Mouse (Mus musculus) stomach, postnatal 0 days (tissue): ENCODE results near the gene Tmem39b. TPM values are rescaled to one million over a fixed set of nuclear protein-coding genes. Genes with fewer than 3 reads are reported as not detected.
"Not testable (repeated sequence)": the region's sequence is repeated elsewhere in the genome, so short reads cannot be mapped to it uniquely, and the experiment has no call there.

Experiments used
- ATAC-seq: fragments of 200-750 bp; cut with Nextera tagmentation; 2 replicates; pipeline ENCODE4 v1.8.0; 2017; ENCODE audit not compliant: low FRiP score, low TSS enrichment
- DNase-seq: peaks from one replicate; pipeline ENCODE4 v3.0.0-alpha.2; 2016; ENCODE audit warnings: low spot score
- H3K27ac ChIP-seq: fragments of 300-500 bp; sonication (generic); replicated peaks from 2 replicates; pipeline ENCODE4 v1.5.1; 2014; ENCODE audit warnings: mild to moderate bottlenecking, control low read depth
- H3K27me3 ChIP-seq: fragments of 300-500 bp; sonication (generic); 2 replicates; pipeline ENCODE4 v1.6.1; 2014; ENCODE audit warnings: low read length; ENCODE audit not compliant: control insufficient read depth, insufficient read depth
- H3K36me3 ChIP-seq: fragments of 300-500 bp; sonication (generic); 2 replicates; pipeline ENCODE4 v1.6.1; 2014; ENCODE audit warnings: low read length, mixed read lengths; ENCODE audit not compliant: control insufficient read depth, insufficient read depth
- H3K4me1 ChIP-seq: fragments of 300-500 bp; sonication (generic); replicated peaks from 2 replicates; pipeline ENCODE4 v1.6.1; 2014; ENCODE audit warnings: antibody characterized with exemption; ENCODE audit not compliant: control insufficient read depth, insufficient read depth
- H3K4me2 ChIP-seq: fragments of 300-500 bp; sonication (generic); replicated peaks from 2 replicates; pipeline ENCODE4 v1.6.1; 2014; ENCODE audit warnings: low read depth, mild to moderate bottlenecking, control low read depth, moderate library complexity
- H3K4me3 ChIP-seq: fragments of 300-500 bp; sonication (generic); 2 replicates; pipeline ENCODE4 v1.5.1; 2014; ENCODE audit warnings: low read depth, low read length, control low read depth
- H3K9ac ChIP-seq: fragments of 300-500 bp; sonication (generic); 2 replicates; pipeline ENCODE4 v1.6.1; 2014; ENCODE audit warnings: mild to moderate bottlenecking, low read length, control low read depth, mixed read lengths
- H3K9me3 ChIP-seq: fragments of 300-500 bp; sonication (generic); 2 replicates; pipeline ENCODE4 v1.6.1; 2016; ENCODE audit warnings: low read length; ENCODE audit not compliant: control insufficient read depth
- CTCF ChIP-seq: IDR thresholded peaks from 2 replicates; pipeline ENCODE4 v1.5.1; 2016; ENCODE audit warnings: antibody characterized with exemption, low read depth, mild to moderate bottlenecking, moderate library complexity
- EP300 ChIP-seq: optimal IDR thresholded peaks from 2 replicates; pipeline ENCODE3; 2016; ENCODE audit warnings: antibody characterized with exemption
- WGBS: fragments of 180-500 bp; shearing (Covaris S2); extraction: QIAGEN DNeasy Blood & Tissue Kit; methylation state at CpG from one replicate; pipeline ENCODE4 v1.1.7; 2014; 5-methylcytosine and 5-hydroxymethylcytosine counted together
- polyA plus RNA-seq: library from polyadenylated mRNA; unstranded; fragments of >200 nt; fragmentation: Nextera tagmentation; extraction: Ambion mirVana; gene quantifications from 2 replicates; pipeline ENCODE4 v1.2.1, GENCODE M21; 2015

Tmem39b gene
- polyA plus RNA-seq, 1 experiment from 2014 or later: 4.5 TPM

DNA sequence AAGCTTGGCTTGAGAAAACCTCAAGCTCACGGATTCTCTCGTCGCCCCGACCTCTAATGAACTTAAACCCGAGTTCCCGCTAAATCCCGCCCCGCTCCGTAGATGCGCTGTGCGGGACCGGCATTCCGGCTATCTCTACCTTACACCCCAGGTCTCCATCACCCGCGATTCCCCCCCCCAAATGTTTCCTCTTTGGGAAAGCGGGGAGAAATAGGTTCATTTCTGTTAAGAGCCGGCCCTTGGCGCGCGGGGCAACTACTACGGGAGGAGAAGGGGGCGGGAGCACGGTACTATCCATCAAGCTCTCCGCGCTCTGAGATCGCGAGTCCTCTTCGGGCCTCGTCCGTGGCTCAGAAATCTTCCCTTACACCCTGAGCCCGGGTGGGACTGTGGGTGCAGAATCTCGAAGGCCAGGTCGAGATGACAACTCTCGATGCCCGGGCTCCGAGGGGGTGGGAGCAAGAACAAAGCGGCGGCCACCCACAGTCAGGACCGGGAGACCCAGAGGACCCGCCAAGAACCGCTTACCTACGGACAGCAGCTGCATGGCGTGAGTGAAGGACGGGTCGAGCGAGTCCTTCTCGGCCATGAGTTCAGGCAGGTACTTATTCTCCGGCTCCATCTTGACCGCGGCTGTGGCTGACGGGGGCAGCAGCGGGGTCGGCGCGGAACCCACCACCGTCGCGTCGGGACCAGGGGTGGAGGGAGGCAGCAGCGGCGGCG, 44.8 kb upstream of the Tmem39b start:
- H3K27ac ChIP-seq: peak overlapping the region; percentile 96
- WGBS: 1% methylated on average over 60 of the region's 62 CpGs
- no peaks in the 10 kb centered on the region for H3K9me3 ChIP-seq
- H3K4me3 ChIP-seq: peak overlapping the region; percentile 99
- peak overlapping the region; percentile 66 for H3K4me2 ChIP-seq
- DNase-seq (peak; percentile 65), ATAC-seq (peak; percentile 9)
- TF ChIP-seq CTCF (no peak), EP300 (no peak)
- no peaks in the 10 kb centered on the region for H3K27me3 ChIP-seq
- H3K9ac ChIP-seq: peak overlapping the region; percentile 99
- H3K36me3 ChIP-seq: no peaks in the 10 kb centered on the region
- H3K4me1 ChIP-seq: no peaks in the 10 kb centered on the region

- H3K4me1 ChIP-seq: no peaks in the 10 kb centered on the region
- TF ChIP-seq EP300: no peak
- no peak for TF ChIP-seq CTCF
- no peak for DNase-seq
- H3K9ac ChIP-seq: no peak overlapping the region
- no peak overlapping the region for H3K4me2 ChIP-seq
- ATAC-seq: no peak
- H3K9me3 ChIP-seq: no peaks in the 10 kb centered on the region
- WGBS: 50% methylated on average over 4 of the region's 4 CpGs
- H3K27me3 ChIP-seq: no peaks in the 10 kb centered on the region
- no peak overlapping the region for H3K4me3 ChIP-seq
- H3K36me3 ChIP-seq: no peaks in the 10 kb centered on the region
- H3K27ac ChIP-seq: no peak overlapping the region
These were observed 42.5 kb upstream of the Tmem39b start for GRCm38 (mm10) chr4:129739111-129739645.

DNA sequence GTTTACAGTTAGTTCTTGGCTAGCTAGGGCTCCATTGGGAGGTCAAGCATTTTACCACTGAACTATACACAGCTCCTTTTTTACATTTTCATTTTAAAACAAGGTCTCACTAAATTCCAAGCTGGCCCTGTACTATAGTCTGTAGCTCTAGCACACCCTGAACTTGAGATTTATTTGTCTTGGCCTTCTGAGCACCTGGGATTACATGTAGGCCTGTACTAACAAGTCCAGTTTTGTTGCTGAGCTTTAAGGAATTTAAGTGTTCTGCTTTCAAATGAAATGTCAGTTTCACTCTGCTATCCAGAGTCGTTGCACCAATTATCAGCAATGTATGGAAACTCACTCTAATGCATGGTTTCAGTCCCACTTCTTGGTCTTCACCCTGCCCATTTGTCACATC, 39.5 kb upstream of the Tmem39b start:
- ATAC-seq (no peak), DNase-seq (no peak)
- H3K9ac ChIP-seq: no peak overlapping the region
- WGBS: 60% methylated on average over 1 of the region's 1 CpGs
- H3K4me3 ChIP-seq: no peak overlapping the region
- no peaks in the 10 kb centered on the region for H3K36me3 ChIP-seq
- H3K4me1 ChIP-seq: no peaks in the 10 kb centered on the region
- TF ChIP-seq CTCF: no peak
- no peak for TF ChIP-seq EP300
- H3K27ac ChIP-seq: no peak overlapping the region
- no peaks in the 10 kb centered on the region for H3K9me3 ChIP-seq
- H3K4me2 ChIP-seq: no peak overlapping the region
- H3K27me3 ChIP-seq: no peaks in the 10 kb centered on the region

- H3K36me3 ChIP-seq, H3K4me3 ChIP-seq, H3K9me3 ChIP-seq, H3K4me1 ChIP-seq, H3K4me2 ChIP-seq, H3K27ac ChIP-seq, H3K27me3 ChIP-seq, H3K9ac ChIP-seq, DNase-seq, ATAC-seq: not testable (repeated sequence)
- 86% methylated on average over 3 of the region's 4 CpGs for WGBS
These were observed 38.8 kb upstream of the Tmem39b start for GRCm38 (mm10) chr4:129735485-129735884.

DNA sequence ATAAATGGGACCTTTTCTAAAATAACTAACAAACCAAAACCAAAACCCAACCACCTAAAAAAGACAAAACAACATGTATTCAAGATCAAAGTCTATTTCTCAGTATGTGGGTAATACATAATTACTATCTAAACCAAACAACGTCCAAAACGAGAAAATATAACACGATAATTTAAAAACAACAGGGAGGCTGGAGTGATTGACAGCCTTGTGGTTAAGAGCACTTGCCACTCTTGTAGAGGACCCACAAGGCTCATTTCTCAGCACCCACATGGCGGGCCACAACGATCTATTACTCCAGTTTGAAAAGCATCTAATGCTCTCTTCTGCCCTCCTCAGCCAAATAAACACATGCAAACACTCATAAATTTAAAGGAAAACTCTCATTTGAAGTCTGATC, 34.8 kb upstream of the Tmem39b start:
- H3K36me3 ChIP-seq: peaks cover 2% of the 10 kb centered on the region; the same call in 1 of the 2 replicates
- H3K9me3 ChIP-seq: no peaks in the 10 kb centered on the region
- TF ChIP-seq CTCF (no peak), EP300 (no peak)
- H3K4me2 ChIP-seq: no peak overlapping the region
- no peak overlapping the region for H3K27ac ChIP-seq
- no peak for ATAC-seq
- H3K4me3 ChIP-seq: no peak overlapping the region
- DNase-seq: no peak
- H3K4me1 ChIP-seq: no peaks in the 10 kb centered on the region
- no peak overlapping the region for H3K9ac ChIP-seq
- 85% methylated on average over 5 of the region's 5 CpGs for WGBS
- H3K27me3 ChIP-seq: no peaks in the 10 kb centered on the region

GRCm38 (mm10) chr4:129716310-129716709, 19.7 kb upstream of the Tmem39b start:
- Histone ChIP-seq H3K9ac (no peak overlapping the region), H3K9me3 (no peaks in the 10 kb centered on the region), H3K27ac (no peak overlapping the region), H3K36me3 (peaks cover 19% of the 10 kb centered on the region), H3K27me3 (no peaks in the 10 kb centered on the region), H3K4me1 (no peaks in the 10 kb centered on the region), H3K4me2 (no peak overlapping the region), H3K4me3 (no peak overlapping the region)
- ATAC-seq: no peak
- 84% methylated on average over 9 of the region's 9 CpGs for WGBS
- TF ChIP-seq EP300: no peak
- TF ChIP-seq CTCF: no peak
- no peak for DNase-seq
